Mouse (Mus musculus) T-cell, adult 2 months (primary cell): ENCODE results near the gene Myo1b.

Experiments used
- DNase-seq: peaks from one replicate; pipeline ENCODE4 v3.0.0; 2022; ENCODE audit warnings: low spot score

The Myo1b gene

GRCm38 (mm10) chr1:51849570-51850211 is 66.2 kb downstream of the Myo1b start:
- no peak for DNase-seq

GRCm38 (mm10) chr1:51845264-51846036 is 70.4 kb downstream of the Myo1b start:
- DNase-seq, result no peak

- no peak for DNase-seq
These were observed 77.8 kb downstream of the Myo1b start for GRCm38 (mm10) chr1:51837845-51838623.

GRCm38 (mm10) chr1:51837311-51837710 is 78.6 kb downstream of the Myo1b start:
- DNase-seq, result no peak

GRCm38 (mm10) chr1:51835795-51836194 is 80.1 kb downstream of the Myo1b start:
- DNase-seq, result no peak

- no peak for DNase-seq
These were observed 81.8 kb downstream of the Myo1b start for GRCm38 (mm10) chr1:51834072-51834471.

- no peak for DNase-seq
These were observed 86.5 kb downstream of the Myo1b start for GRCm38 (mm10) chr1:51829353-51829752.

- DNase-seq, result no peak
These were observed 93.3 kb downstream of the Myo1b start for GRCm38 (mm10) chr1:51822531-51822930.

- no peak for DNase-seq
These were observed 94.0 kb downstream of the Myo1b start for GRCm38 (mm10) chr1:51821701-51822495.

GRCm38 (mm10) chr1:51820520-51820919 is 95.4 kb downstream of the Myo1b start:
- no peak for DNase-seq

GRCm38 (mm10) chr1:51820013-51820441 is 95.8 kb downstream of the Myo1b start:
- DNase-seq, result no peak

- DNase-seq, result no peak
These were observed 100.2 kb downstream of the Myo1b start for GRCm38 (mm10) chr1:51815636-51816035.

- DNase-seq, result no peak
These were observed 100.8 kb downstream of the Myo1b start for GRCm38 (mm10) chr1:51814854-51815630.

GRCm38 (mm10) chr1:51808847-51809246 is 107.0 kb downstream of the Myo1b start:
- DNase-seq, result no peak

- DNase-seq, result no peak
These were observed 107.6 kb downstream of the Myo1b start for GRCm38 (mm10) chr1:51808228-51808627.

- DNase-seq, result no peak
These were observed 110.7 kb downstream of the Myo1b start for GRCm38 (mm10) chr1:51805040-51805610.

- no peak for DNase-seq
These were observed 111.4 kb downstream of the Myo1b start for GRCm38 (mm10) chr1:51804296-51805039.

GRCm38 (mm10) chr1:51798011-51798471 is 117.8 kb downstream of the Myo1b start:
- DNase-seq, result no peak

- DNase-seq, result no peak
These were observed 120.1 kb downstream of the Myo1b start for GRCm38 (mm10) chr1:51795586-51796309.
